ENCODE assay signal across 8 mouse cellular contexts in genomic region chr17:83564119-83564820, GRCm38 (mm10). TPM values are rescaled to one million over a fixed set of nuclear protein-coding genes. Genes with fewer than 3 reads are reported as not detected.
DNase-seq lines count a peak whose midpoint lies in the region; ATAC-seq and TF ChIP-seq lines count a peak whose summit lies in the region.

No protein-coding gene starts in this region.

- H3K9ac ChIP-seq in midbrain, embryonic 16.5 days (ENCODE audit: low read depth, low read length), result no peak overlapping the region
- no peak overlapping the region for H3K9ac ChIP-seq in liver, embryonic 14.5 days (replicated peaks)

- no peaks in the 10 kb centered on the region for H3K36me3 ChIP-seq in midbrain, embryonic 10.5 days
- H3K36me3 ChIP-seq in midbrain, embryonic 16.5 days (ENCODE audit: control insufficient read depth, insufficient read depth, low read length), result no peaks in the 10 kb centered on the region
- no peaks in the 10 kb centered on the region for H3K36me3 ChIP-seq in liver, embryonic 14.5 days (replicated peaks; ENCODE audit: control insufficient read depth, insufficient read depth, low read depth)

- peak; percentile 3 to 23 for DNase-seq in heart, adult 18-20 months
- no peak for DNase-seq in heart, adult 9 months (ENCODE audit: low spot score in 2 of 2)
- no peak for DNase-seq in midbrain, embryonic 10.5 days (ENCODE audit: low spot score)
- peak; percentile 30 to 33 for DNase-seq in cerebellum, postnatal 25 days
- no peak for DNase-seq in liver, embryonic 14.5 days (ENCODE audit: low read depth in 3 of 3, low spot score in 3 of 3)
- no peak for DNase-seq in ovary, postnatal 14 days (ENCODE audit: low spot score)
- DNase-seq in urinary bladder, postnatal 4 days (ENCODE audit: low spot score in 2 of 2), result no peak

- H3K4me1 ChIP-seq in midbrain, embryonic 10.5 days, result peaks cover 20% of the 10 kb centered on the region
- no peaks in the 10 kb centered on the region for H3K4me1 ChIP-seq in midbrain, embryonic 16.5 days (ENCODE audit: control insufficient read depth, insufficient read depth, low read length)
- H3K4me1 ChIP-seq in liver, embryonic 14.5 days (replicated peaks; ENCODE audit: control insufficient read depth in 2 of 2, insufficient read depth in 2 of 2, low read length in 1 of 2), result peaks cover 29 to 42% of the 10 kb centered on the region in 2 experiments

- no peak for TF ChIP-seq CTCF in liver, embryonic 14.5 days (IDR thresholded peaks at IDR 0.05; ENCODE audit: low read depth)

- no peak overlapping the region for H3K4me2 ChIP-seq in midbrain, embryonic 16.5 days (ENCODE audit: low read length)
- peak overlapping the region; percentile 48; the same call in 1 of the 2 replicates for H3K4me2 ChIP-seq in liver, embryonic 14.5 days (ENCODE audit: low read depth)

- TF ChIP-seq EP300 in liver, embryonic 14.5 days (IDR thresholded peaks at IDR 0.05; ENCODE audit: low read depth), result no peak

- H3K27ac ChIP-seq in midbrain, embryonic 10.5 days (replicated peaks), result peak overlapping the region; percentile 43; the same call in 1 of the 2 replicates
- no peak overlapping the region for H3K27ac ChIP-seq in midbrain, embryonic 16.5 days (ENCODE audit: low read length)
- H3K27ac ChIP-seq in liver, embryonic 14.5 days, result no peak overlapping the region

- no peaks in the 10 kb centered on the region for H3K9me3 ChIP-seq in midbrain, embryonic 10.5 days (replicated peaks)
- no peaks in the 10 kb centered on the region for H3K9me3 ChIP-seq in midbrain, embryonic 16.5 days (replicated peaks; ENCODE audit: control insufficient read depth, low read length, poor library complexity, severe bottlenecking)
- H3K9me3 ChIP-seq in liver, embryonic 14.5 days (ENCODE audit: control insufficient read depth, low read length), result no peaks in the 10 kb centered on the region

- ATAC-seq in midbrain, embryonic 16.5 days, result no peak
- ATAC-seq in liver, embryonic 14.5 days (ENCODE audit: insufficient read depth), result no peak

- H3K27me3 ChIP-seq in midbrain, embryonic 10.5 days (ENCODE audit: low read depth, poor library complexity, severe bottlenecking), result no peaks in the 10 kb centered on the region
- H3K27me3 ChIP-seq in midbrain, embryonic 16.5 days (ENCODE audit: control insufficient read depth, insufficient read depth, low read depth, low read length), result no peaks in the 10 kb centered on the region
- H3K27me3 ChIP-seq in liver, embryonic 14.5 days (ENCODE audit: control insufficient read depth, insufficient read depth, low read length), result no peaks in the 10 kb centered on the region

- no peak overlapping the region for H3K4me3 ChIP-seq in midbrain, embryonic 10.5 days
- H3K4me3 ChIP-seq in midbrain, embryonic 16.5 days (ENCODE audit: low read depth, low read length), result no peak overlapping the region
- H3K4me3 ChIP-seq in liver, embryonic 14.5 days (ENCODE audit: insufficient read depth in 1 of 2, low read depth in 2 of 2, low read length in 2 of 2), result no peak overlapping the region

- WGBS in midbrain, embryonic 10.5 days, result 78% methylated on average over 12 of the region's 12 CpGs
- WGBS in midbrain, embryonic 16.5 days, result 69% methylated on average over 12 of the region's 12 CpGs
- 35% methylated on average over 12 of the region's 12 CpGs for WGBS in liver, embryonic 14.5 days (ENCODE audit: insufficient replicate concordance)

RNA-seq across cellular contexts. Expression of gene Cox7a2l, which starts 47.1 kb away (rescaled TPM):
- total RNA-seq in heart, adult 18-20 months (2021), result 100 to 1,000 TPM; 309 to 336 TPM
- polyA plus RNA-seq in midbrain, embryonic 10.5 days (2016; fragmentation: Nextera tagmentation; extraction: Ambion mirVana), result 138 and 143 TPM in 2 replicates
- polyA plus RNA-seq in midbrain, embryonic 16.5 days (2015; fragmentation: Nextera tagmentation; extraction: Ambion mirVana), result 179 and 191 TPM in 2 replicates
- polyA plus RNA-seq in liver, embryonic 14.5 days (2012; rRNA removed), result 73.3 and 77.5 TPM in 2 replicates
- 78.5 and 82.2 TPM in 2 replicates for polyA plus RNA-seq in liver, embryonic 14.5 days (2014; fragmentation: Nextera tagmentation; extraction: Ambion mirVana)

Comparison
In these comparisons a context has a peak if more than half of its experiments do, and no peak if none do; other contexts are left out.
1. DNase-seq: peak in heart, adult 18-20 months (2 of 2) and cerebellum, postnatal 25 days (2 of 2); none in heart, adult 9 months (0 of 2), midbrain, embryonic 10.5 days (single experiment), liver, embryonic 14.5 days (0 of 3), ovary, postnatal 14 days (single experiment) and urinary bladder, postnatal 4 days (0 of 2).